Mouse (Mus musculus) liver (tissue): Measurements from ENCODE around the gene Psma7.

ENCODE experiments used
- DNase-seq: peaks from one replicate; pipeline ENCODE4 v3.0.0-alpha.2; 2020; ENCODE audit warnings: mixed read lengths

Psma7 gene

GRCm38 (mm10) chr2:179998431-179998830 is 43.8 kb downstream of the Psma7 start:
- no peak for DNase-seq

- no peak for DNase-seq
Measured at GRCm38 (mm10) chr2:179993071-179993470, 49.2 kb downstream of the Psma7 start.

- DNase-seq, result no peak
Measured at GRCm38 (mm10) chr2:179989098-179989497, 53.1 kb downstream of the Psma7 start.

GRCm38 (mm10) chr2:179986437-179987022 is 55.7 kb downstream of the Psma7 start:
- no peak for DNase-seq
